Mouse (Mus musculus) hindbrain, embryonic 16.5 days (tissue): Measurements from ENCODE around the gene Clnk. TPM values are rescaled to one million over a fixed set of nuclear protein-coding genes. Genes with fewer than 3 reads are reported as not detected.

Experiments
- ATAC-seq: fragments of 200-750 bp; cut with Nextera tagmentation; 2 replicates; pipeline ENCODE4 v1.8.0; 2017; ENCODE audit warnings: moderate TSS enrichment, moderate library complexity
- H3K27ac ChIP-seq: fragments of 300-500 bp; sonication (generic); 2 replicates; pipeline ENCODE4 v1.5.1; 2014; ENCODE audit warnings: low read depth, mild to moderate bottlenecking, control low read depth, low read length, moderate library complexity
- H3K27me3 ChIP-seq: fragments of 300-500 bp; sonication (generic); replicated peaks from 2 replicates; pipeline ENCODE4 v1.6.1; 2014; ENCODE audit warnings: low read length; ENCODE audit not compliant: control insufficient read depth, insufficient read depth
- H3K36me3 ChIP-seq: fragments of 300-500 bp; sonication (generic); 2 replicates; pipeline ENCODE4 v1.6.1; 2014; ENCODE audit warnings: mild to moderate bottlenecking, low read length, moderate library complexity, mixed read lengths; ENCODE audit not compliant: control insufficient read depth, insufficient read depth
- H3K4me1 ChIP-seq: fragments of 300-500 bp; sonication (generic); 2 replicates; pipeline ENCODE4 v1.6.1; 2014; ENCODE audit warnings: low read depth, low read length; ENCODE audit not compliant: control insufficient read depth, insufficient read depth
- H3K4me2 ChIP-seq: fragments of 300-500 bp; sonication (generic); 2 replicates; pipeline ENCODE4 v1.6.1; 2014; ENCODE audit warnings: mild to moderate bottlenecking, low read length, control low read depth, moderate library complexity
- H3K4me3 ChIP-seq: fragments of 300-500 bp; sonication (generic); 2 replicates; pipeline ENCODE4 v1.5.1; 2014; ENCODE audit warnings: mild to moderate bottlenecking, low read length, control low read depth, moderate library complexity
- H3K9ac ChIP-seq: fragments of 300-500 bp; sonication (generic); 2 replicates; pipeline ENCODE4 v1.6.1; 2014; ENCODE audit warnings: low read depth, mild to moderate bottlenecking, control low read depth, low read length, moderate library complexity
- H3K9me3 ChIP-seq: fragments of 300-500 bp; sonication (generic); 2 replicates; pipeline ENCODE4 v1.6.1; 2014; ENCODE audit warnings: mild to moderate bottlenecking, low read length, moderate library complexity; ENCODE audit not compliant: control insufficient read depth
- WGBS: fragments of 180-500 bp; shearing (Covaris S2); extraction: QIAGEN DNeasy Blood & Tissue Kit; methylation state at CpG from one replicate; pipeline ENCODE4 v1.1.7; 2014; 5-methylcytosine and 5-hydroxymethylcytosine counted together
- polyA plus RNA-seq: library from polyadenylated mRNA; unstranded; fragments of >200 nt; fragmentation: Nextera tagmentation; extraction: Ambion mirVana; gene quantifications from 2 replicates; pipeline ENCODE4 v1.2.1, GENCODE M21; 2015

Gene Clnk
- polyA plus RNA-seq, 1 experiment from 2014 or later: 0.20 TPM

DNA sequence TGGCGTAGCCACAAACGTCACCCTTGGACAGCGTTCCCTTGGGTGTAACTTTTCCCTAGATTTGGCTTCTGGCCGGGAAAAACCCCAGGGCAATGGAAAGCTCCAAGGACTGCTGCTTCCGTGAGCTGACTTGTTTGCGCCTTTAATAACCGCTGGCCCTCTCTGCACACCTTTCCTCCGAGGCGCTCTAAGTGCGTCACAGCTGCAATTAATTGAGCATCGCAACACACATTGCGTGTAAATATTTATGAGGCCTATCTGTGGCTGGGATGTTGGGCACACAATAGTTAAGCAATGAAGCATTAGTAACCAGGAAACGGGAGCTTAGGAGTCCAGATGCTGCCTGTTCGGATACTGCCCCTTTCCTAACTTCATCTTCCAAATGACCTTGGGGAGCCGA lies 90.5 kb downstream of the Clnk start:
- Histone ChIP-seq H3K4me1 (peaks cover 7% of the 10 kb centered on the region), H3K36me3 (no peaks in the 10 kb centered on the region), H3K9ac (no peak overlapping the region), H3K27me3 (no peaks in the 10 kb centered on the region), H3K4me3 (no peak overlapping the region), H3K27ac (no peak overlapping the region), H3K4me2 (0 out of 2 replicates have a peak overlapping the region, but pooled peaks have one; percentile 6), H3K9me3 (no peaks in the 10 kb centered on the region)
- no peak for ATAC-seq
- WGBS: 44% methylated on average over 15 of the region's 15 CpGs

DNA sequence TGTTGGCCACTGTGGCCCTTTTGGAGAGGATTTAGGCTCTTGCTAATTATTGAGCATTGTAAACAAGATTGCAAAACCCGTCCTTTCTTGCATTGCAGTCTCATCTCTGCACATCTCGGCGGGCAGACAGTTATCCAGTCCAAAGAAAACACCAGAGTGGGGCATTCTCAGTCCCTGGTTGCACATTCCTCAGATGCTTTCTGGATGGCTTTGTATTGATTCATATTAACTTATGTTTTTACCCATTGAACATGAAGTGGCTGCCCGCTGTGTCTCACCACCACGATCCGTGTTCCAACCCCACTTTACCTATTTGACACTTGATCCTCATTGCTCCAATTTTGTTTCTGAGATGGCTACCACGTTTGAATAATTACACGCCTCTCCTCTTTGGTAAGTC lies 90.9 kb downstream of the Clnk start:
- no peaks in the 10 kb centered on the region for H3K27me3 ChIP-seq
- 86% methylated on average over 8 of the region's 8 CpGs for WGBS
- ATAC-seq: no peak

DNA sequence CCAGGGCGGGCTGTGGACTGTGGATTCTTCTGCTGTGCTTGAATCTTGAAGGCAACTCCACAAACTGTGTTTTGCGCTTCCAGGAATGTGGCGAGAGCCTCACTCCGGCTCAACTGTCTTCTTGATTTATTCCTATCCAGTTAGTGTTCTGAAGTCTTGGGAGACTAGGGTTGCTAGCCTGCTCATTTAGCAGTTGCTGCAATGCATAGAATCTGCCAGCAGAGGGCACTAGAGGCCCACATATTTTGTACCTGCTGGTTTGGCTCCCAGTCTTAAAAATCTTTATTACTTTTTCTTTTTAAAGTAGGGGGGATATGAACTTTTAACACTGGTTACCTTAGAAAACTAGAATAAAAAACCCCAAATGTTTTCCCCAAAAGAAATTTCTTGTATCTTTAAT lies 94.8 kb downstream of the Clnk start:
- H3K27me3 ChIP-seq: no peaks in the 10 kb centered on the region
- no peak overlapping the region for H3K9ac ChIP-seq
- peaks cover 3% of the 10 kb centered on the region; the same call in 1 of the 2 replicates for H3K4me1 ChIP-seq
- no peak overlapping the region for H3K4me2 ChIP-seq
- 34% methylated on average over 4 of the region's 4 CpGs for WGBS
- no peaks in the 10 kb centered on the region for H3K9me3 ChIP-seq
- H3K27ac ChIP-seq: no peak overlapping the region
- 0 out of 2 replicates have a peak, but pooled peaks have one; percentile 44 for ATAC-seq
- H3K36me3 ChIP-seq: no peaks in the 10 kb centered on the region
- no peak overlapping the region for H3K4me3 ChIP-seq

More for the DNA sequence above, 90.9 kb downstream of the Clnk start:
- Histone ChIP-seq H3K36me3 (no peaks in the 10 kb centered on the region), H3K9ac (no peak overlapping the region), H3K27ac (no peak overlapping the region), H3K9me3 (no peaks in the 10 kb centered on the region), H3K4me2 (no peak overlapping the region), H3K4me1 (peaks cover 7% of the 10 kb centered on the region), H3K4me3 (no peak overlapping the region)

DNA sequence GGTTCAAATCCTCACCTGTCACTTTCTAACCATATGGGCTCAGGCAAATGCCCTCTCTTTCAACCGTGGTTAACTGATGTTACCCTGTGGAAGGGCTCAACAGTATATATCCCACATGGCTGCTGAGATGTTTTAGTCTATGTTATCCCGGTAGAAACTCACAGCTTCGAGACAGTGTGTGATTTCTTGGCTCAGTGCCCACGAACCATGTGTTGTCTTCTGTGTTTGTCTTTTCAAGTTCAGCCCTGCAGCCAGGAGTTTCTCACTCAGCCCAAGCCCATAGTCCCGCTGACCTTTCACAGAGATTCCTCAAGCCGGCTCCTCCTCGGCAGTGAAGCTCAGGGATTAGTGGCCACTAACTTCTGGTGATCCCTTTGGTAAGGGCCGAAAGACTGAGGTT lies 96.0 kb downstream of the Clnk start:
- no peak for ATAC-seq
- WGBS: 61% methylated on average over 8 of the region's 8 CpGs

DNA sequence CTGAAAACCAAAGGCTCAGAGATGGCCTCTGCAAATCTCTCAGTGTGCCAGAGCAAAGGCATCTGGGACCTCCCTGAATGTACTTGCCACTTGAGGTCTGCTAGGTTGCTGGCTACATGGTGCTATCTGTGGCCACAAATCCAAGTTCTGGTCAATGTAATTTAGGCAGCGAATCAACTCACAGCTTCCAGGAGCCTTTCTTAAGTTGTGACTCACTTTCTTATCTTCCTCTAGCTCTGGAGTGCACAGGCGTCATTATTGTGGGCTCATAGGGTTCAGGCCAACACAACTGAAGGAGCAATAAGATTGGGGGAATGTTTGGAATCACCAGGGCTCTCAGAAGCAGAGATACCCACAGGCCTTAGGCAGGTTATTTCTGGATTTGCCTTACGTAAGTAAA lies 96.6 kb downstream of the Clnk start:
- Histone ChIP-seq H3K27me3 (no peaks in the 10 kb centered on the region), H3K4me3 (no peak overlapping the region), H3K36me3 (no peaks in the 10 kb centered on the region), H3K4me1 (no peaks in the 10 kb centered on the region), H3K9ac (no peak overlapping the region), H3K9me3 (no peaks in the 10 kb centered on the region), H3K4me2 (no peak overlapping the region), H3K27ac (no peak overlapping the region)
- no peak for ATAC-seq
- WGBS: 90% methylated on average over 3 of the region's 3 CpGs

More for the DNA sequence above, 96.0 kb downstream of the Clnk start:
- no peaks in the 10 kb centered on the region for H3K9me3 ChIP-seq
- no peak overlapping the region for H3K27ac ChIP-seq
- H3K4me2 ChIP-seq: no peak overlapping the region
- no peak overlapping the region for H3K9ac ChIP-seq
- no peaks in the 10 kb centered on the region for H3K27me3 ChIP-seq
- H3K4me1 ChIP-seq: no peaks in the 10 kb centered on the region
- no peak overlapping the region for H3K4me3 ChIP-seq
- H3K36me3 ChIP-seq: no peaks in the 10 kb centered on the region

DNA sequence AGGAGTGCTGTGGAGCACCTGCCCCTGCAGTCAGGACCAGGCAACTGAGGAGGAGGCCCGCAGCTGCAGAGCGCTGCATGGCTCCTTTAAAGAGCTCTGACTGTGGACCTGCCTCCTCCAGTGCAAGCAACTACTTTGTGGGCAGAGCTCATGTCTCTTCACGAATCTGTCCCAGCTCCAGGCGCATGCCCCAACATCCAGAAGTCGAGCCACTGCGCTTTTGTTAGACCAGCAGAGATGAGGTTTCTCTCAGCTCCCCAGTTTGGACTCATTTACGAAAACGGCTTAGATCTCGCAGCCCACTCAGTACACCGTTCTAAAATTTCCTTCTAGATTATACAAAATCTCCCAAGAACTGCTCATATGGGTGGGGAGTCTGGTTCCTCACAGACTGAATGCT lies 101.1 kb downstream of the Clnk start:
- no peaks in the 10 kb centered on the region for H3K4me1 ChIP-seq
- no peak overlapping the region for H3K27ac ChIP-seq
- WGBS: 79% methylated on average over 10 of the region's 10 CpGs
- no peaks in the 10 kb centered on the region for H3K27me3 ChIP-seq
- H3K9me3 ChIP-seq: no peaks in the 10 kb centered on the region
- no peak overlapping the region for H3K4me2 ChIP-seq
- H3K9ac ChIP-seq: no peak overlapping the region
- ATAC-seq: no peak
- no peaks in the 10 kb centered on the region for H3K36me3 ChIP-seq
- no peak overlapping the region for H3K4me3 ChIP-seq

DNA sequence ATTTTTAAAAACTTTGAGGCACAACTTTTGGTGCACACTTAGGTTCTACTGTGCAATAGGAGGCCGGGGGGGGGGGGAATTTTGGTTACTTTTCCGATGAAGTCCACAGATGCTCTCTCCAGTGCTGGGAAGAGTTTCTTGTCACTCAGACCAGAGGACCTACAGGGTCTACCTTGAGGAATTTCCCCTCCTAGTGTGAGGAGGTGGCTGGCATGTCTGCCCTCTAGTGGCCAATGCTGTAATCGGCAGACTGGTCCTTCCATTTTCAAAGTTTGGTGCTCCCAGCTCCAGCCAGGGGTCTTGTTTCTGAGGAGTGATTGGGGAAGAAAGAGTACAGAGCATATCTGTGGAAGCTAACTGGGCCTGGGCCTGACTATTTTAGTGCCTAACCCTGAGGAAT lies 121.7 kb downstream of the Clnk start:
- Histone ChIP-seq H3K4me2 (no peak overlapping the region), H3K27ac (no peak overlapping the region), H3K4me1 (no peaks in the 10 kb centered on the region), H3K9ac (no peak overlapping the region), H3K36me3 (no peaks in the 10 kb centered on the region), H3K27me3 (no peaks in the 10 kb centered on the region), H3K4me3 (no peak overlapping the region), H3K9me3 (no peaks in the 10 kb centered on the region)
- ATAC-seq: no peak
- 23% methylated on average over 3 of the region's 3 CpGs for WGBS

DNA sequence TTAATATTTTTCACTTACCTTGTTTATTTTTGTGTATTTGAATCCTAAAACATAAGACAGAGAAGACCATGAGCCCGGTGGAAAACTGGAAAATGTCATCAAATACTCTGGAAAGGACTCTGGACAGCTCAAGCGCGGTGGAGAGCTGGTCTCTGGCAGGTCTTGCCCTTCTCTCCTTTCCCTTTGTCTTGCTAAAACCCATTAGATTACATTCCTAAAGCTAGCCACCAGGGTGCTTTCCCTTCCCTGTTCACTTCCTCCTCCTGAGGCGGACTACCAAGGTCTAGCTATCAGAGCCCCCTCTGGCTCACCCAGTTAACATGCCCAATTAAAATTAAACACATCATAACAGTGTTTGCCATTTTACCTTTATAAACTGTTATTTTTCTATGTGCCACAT lies 123.9 kb downstream of the Clnk start:
- 8% methylated on average over 4 of the region's 4 CpGs for WGBS
- no peak for ATAC-seq

DNA sequence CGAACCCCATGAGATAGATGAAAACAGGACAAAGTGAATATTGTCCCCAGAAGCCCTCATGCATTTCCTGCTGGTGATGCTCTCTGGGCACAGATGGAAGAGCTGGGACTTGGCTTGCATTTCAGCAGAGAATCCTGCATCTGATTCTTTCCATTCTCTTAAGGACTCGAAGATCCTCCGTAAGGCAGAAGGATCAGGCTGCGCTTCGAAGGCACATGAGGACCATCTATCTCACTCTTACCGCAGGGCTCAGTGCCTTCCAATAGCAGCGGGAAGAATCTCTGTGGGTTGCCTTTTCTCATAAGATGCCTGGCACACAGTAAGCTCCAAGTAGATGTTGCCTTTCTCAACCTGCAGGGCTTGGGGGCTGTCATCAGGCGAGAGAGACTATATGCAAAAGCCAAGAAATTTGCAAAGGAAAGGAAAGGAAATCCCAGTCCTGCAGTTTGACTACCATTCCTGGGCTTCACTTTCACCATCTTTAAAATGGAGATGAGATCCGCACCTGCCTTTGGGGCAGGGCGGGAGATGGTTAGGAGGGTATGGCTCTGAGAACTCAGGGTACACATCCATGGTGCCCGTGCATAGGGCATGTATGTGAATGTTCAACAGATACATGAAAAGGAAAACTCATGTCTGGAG lies 167.6 kb downstream of the Clnk start:
- 68% methylated on average over 11 of the region's 11 CpGs for WGBS
- Histone ChIP-seq H3K4me3 (no peak overlapping the region), H3K4me1 (no peaks in the 10 kb centered on the region), H3K9me3 (no peaks in the 10 kb centered on the region), H3K27ac (no peak overlapping the region), H3K27me3 (no peaks in the 10 kb centered on the region), H3K4me2 (no peak overlapping the region), H3K9ac (no peak overlapping the region), H3K36me3 (no peaks in the 10 kb centered on the region)
- no peak for ATAC-seq

More for the DNA sequence above, 123.9 kb downstream of the Clnk start:
- H3K4me3 ChIP-seq: no peak overlapping the region
- H3K9ac ChIP-seq: no peak overlapping the region
- H3K4me2 ChIP-seq: no peak overlapping the region
- no peaks in the 10 kb centered on the region for H3K27me3 ChIP-seq
- H3K4me1 ChIP-seq: no peaks in the 10 kb centered on the region
- H3K27ac ChIP-seq: no peak overlapping the region
- no peaks in the 10 kb centered on the region for H3K36me3 ChIP-seq
- H3K9me3 ChIP-seq: no peaks in the 10 kb centered on the region
